Mouse (Mus musculus) stomach, embryonic 14.5 days (tissue): Measurements from ENCODE around the gene Vmn2r31. TPM values are rescaled to one million over a fixed set of nuclear protein-coding genes. Genes with fewer than 3 reads are reported as not detected.
"Not testable (repeated sequence)": the region's sequence is repeated elsewhere in the genome, so short reads cannot be mapped to it uniquely, and the experiment has no call there.

ENCODE experiments used
- ATAC-seq: fragments of 200-750 bp; cut with Nextera tagmentation; 2 replicates; pipeline ENCODE4 v1.8.0; 2017; ENCODE audit warnings: low read depth, moderate TSS enrichment; ENCODE audit not compliant: insufficient number of reproducible peaks, insufficient read depth, low FRiP score
- H3K27ac ChIP-seq: fragments of 300-500 bp; sonication (generic); 2 replicates; pipeline ENCODE4 v1.5.1; 2014; ENCODE audit warnings: mild to moderate bottlenecking, low read length, moderate library complexity, mixed read lengths
- H3K27me3 ChIP-seq: fragments of 300-500 bp; sonication (generic); 2 replicates; pipeline ENCODE4 v1.6.1; 2014; ENCODE audit warnings: low read length, control low read depth, mixed read lengths; ENCODE audit not compliant: control insufficient read depth, insufficient read depth
- H3K36me3 ChIP-seq: fragments of 300-500 bp; sonication (generic); 2 replicates; pipeline ENCODE4 v1.6.1; 2014; ENCODE audit warnings: mild to moderate bottlenecking, control low read depth, low read length, moderate library complexity, mixed read lengths; ENCODE audit not compliant: control insufficient read depth, insufficient read depth
- H3K4me1 ChIP-seq: fragments of 300-500 bp; sonication (generic); 2 replicates; pipeline ENCODE4 v1.6.1; 2014; ENCODE audit warnings: low read length, control low read depth, mixed read lengths; ENCODE audit not compliant: control insufficient read depth, insufficient read depth
- H3K4me2 ChIP-seq: fragments of 300-500 bp; sonication (generic); replicated peaks from 2 replicates; pipeline ENCODE4 v1.6.1; 2014; ENCODE audit warnings: low read depth, low read length, control low read depth
- H3K4me3 ChIP-seq: fragments of 300-500 bp; sonication (generic); 2 replicates; pipeline ENCODE4 v1.5.1; 2014; ENCODE audit warnings: low read depth, low read length, control low read depth
- H3K9ac ChIP-seq: fragments of 300-500 bp; sonication (generic); replicated peaks from 2 replicates; pipeline ENCODE4 v1.6.1; 2014; ENCODE audit warnings: low read depth, mild to moderate bottlenecking, control low read depth, low read length, moderate library complexity, mixed read lengths
- H3K9me3 ChIP-seq: fragments of 300-500 bp; sonication (generic); 2 replicates; pipeline ENCODE4 v1.6.1; 2016; ENCODE audit warnings: low read depth, low read length, control low read depth; ENCODE audit not compliant: control insufficient read depth
- WGBS: fragments of 180-500 bp; shearing (Covaris S2); extraction: QIAGEN DNeasy Blood & Tissue Kit; methylation state at CpG from one replicate; pipeline ENCODE4 v1.1.7; 2014; 5-methylcytosine and 5-hydroxymethylcytosine counted together
- polyA plus RNA-seq: library from polyadenylated mRNA; unstranded; fragments of >200 nt; fragmentation: Nextera tagmentation; extraction: Ambion mirVana; gene quantifications from 2 replicates; pipeline ENCODE4 v1.2.1, GENCODE M21; 2014

Gene Vmn2r31
- polyA plus RNA-seq = not detected in 2 replicates

GRCm38 (mm10) chr7:7399603-7400002 lies at the start of gene Vmn2r31:
TSS of gene Vmn2r31 (minus strand) at chr7:7399703.
- H3K27me3 ChIP-seq, H3K9ac ChIP-seq, H3K4me2 ChIP-seq, H3K27ac ChIP-seq, H3K9me3 ChIP-seq, H3K4me3 ChIP-seq, H3K4me1 ChIP-seq, ATAC-seq, H3K36me3 ChIP-seq: not testable (repeated sequence)

GRCm38 (mm10) chr7:7374431-7374830 lies 25.1 kb downstream of the Vmn2r31 start, which contains the start of gene Gm45783:
TSS of gene Gm45783 (minus strand) at chr7:7374573.
- not testable (repeated sequence) for H3K9ac ChIP-seq, H3K4me1 ChIP-seq, ATAC-seq, H3K27ac ChIP-seq, H3K36me3 ChIP-seq, H3K27me3 ChIP-seq, H3K4me3 ChIP-seq, H3K4me2 ChIP-seq, H3K9me3 ChIP-seq
- WGBS = 56% methylated on average over 12 of the region's 12 CpGs

- H3K4me2 ChIP-seq, H3K4me3 ChIP-seq, ATAC-seq, H3K9me3 ChIP-seq, H3K9ac ChIP-seq, H3K36me3 ChIP-seq, H3K4me1 ChIP-seq, H3K27me3 ChIP-seq, H3K27ac ChIP-seq: not testable (repeated sequence)
- WGBS = no CpG with 5 or more reads among the region's 1 CpGs
Observed at GRCm38 (mm10) chr7:7337509-7337908, 62.0 kb downstream of the Vmn2r31 start, which contains the start of gene Vmn2r30. TSS of gene Vmn2r30 (minus strand) at chr7:7337609.

Other genes with a start within 250 kb of the Vmn2r31 start
- gene Zfp418, start 228.4 kb downstream of the Vmn2r31 start, polyA plus RNA-seq = 3.7 and 4.8 TPM in 2 replicates
- gene Zfp772, start 189.7 kb downstream of the Vmn2r31 start, polyA plus RNA-seq = 7.0 and 7.8 TPM in 2 replicates
- 0.27 and 0.48 TPM in 2 replicates for gene Vmn2r29, start 152.4 kb downstream of the Vmn2r31 start, polyA plus RNA-seq
- gene Gm45844, start 121.4 kb downstream of the Vmn2r31 start, polyA plus RNA-seq = 3.3 and 4.0 TPM in 2 replicates
- gene Clcn4, start 98.9 kb downstream of the Vmn2r31 start, polyA plus RNA-seq = 47.8 and 51.4 TPM in 2 replicates
- gene Vmn2r30, start 62.1 kb downstream of the Vmn2r31 start, polyA plus RNA-seq = not detected in 2 replicates
- gene Gm45783, start 25.1 kb downstream of the Vmn2r31 start, polyA plus RNA-seq = not detected in 2 replicates
- gene Vmn2r32, start 80.3 kb upstream of the Vmn2r31 start, polyA plus RNA-seq = not detected in 2 replicates
- gene Vmn2r33, start 167.1 kb upstream of the Vmn2r31 start, polyA plus RNA-seq = not detected in 2 replicates